Mouse (Mus musculus) intestine, embryonic 16.5 days (tissue): Measurements from ENCODE around the gene Ndst2. TPM values are rescaled to one million over a fixed set of nuclear protein-coding genes. Genes with fewer than 3 reads are reported as not detected.

Experiments
- ATAC-seq: fragments of 200-750 bp; cut with Nextera tagmentation; 2 replicates; pipeline ENCODE4 v1.8.0; 2017; ENCODE audit warnings: moderate TSS enrichment, moderate library complexity
- H3K27ac ChIP-seq: fragments of 300-500 bp; sonication (generic); 2 replicates; pipeline ENCODE4 v1.5.1; 2014; ENCODE audit warnings: mild to moderate bottlenecking, low read length
- H3K27me3 ChIP-seq: fragments of 300-500 bp; sonication (generic); replicated peaks from 2 replicates; pipeline ENCODE4 v1.6.1; 2014; ENCODE audit warnings: low read length, control low read depth, mixed read lengths; ENCODE audit not compliant: control insufficient read depth, insufficient read depth
- H3K36me3 ChIP-seq: fragments of 300-500 bp; sonication (generic); 2 replicates; pipeline ENCODE4 v1.6.1; 2014; ENCODE audit warnings: low read length, control low read depth; ENCODE audit not compliant: control insufficient read depth, insufficient read depth
- H3K4me1 ChIP-seq: fragments of 300-500 bp; sonication (generic); 2 replicates; pipeline ENCODE4 v1.6.1; 2014; ENCODE audit warnings: low read length, control low read depth, mixed read lengths; ENCODE audit not compliant: control insufficient read depth, insufficient read depth
- H3K4me2 ChIP-seq: fragments of 300-500 bp; sonication (generic); 2 replicates; pipeline ENCODE4 v1.6.1; 2014; ENCODE audit warnings: low read depth, low read length, control low read depth
- H3K4me3 ChIP-seq: fragments of 300-500 bp; sonication (generic); 2 replicates; pipeline ENCODE4 v1.5.1; 2014; ENCODE audit warnings: mild to moderate bottlenecking, low read length
- H3K9ac ChIP-seq: fragments of 300-500 bp; sonication (generic); 2 replicates; pipeline ENCODE4 v1.6.1; 2014; ENCODE audit warnings: low read depth, low read length
- H3K9me3 ChIP-seq: fragments of 300-500 bp; sonication (generic); 2 replicates; pipeline ENCODE4 v1.6.1; 2016; ENCODE audit warnings: low read length, control low read depth; ENCODE audit not compliant: control insufficient read depth
- WGBS: fragments of 180-500 bp; shearing (Covaris S2); extraction: QIAGEN DNeasy Blood & Tissue Kit; methylation state at CpG from one replicate; pipeline ENCODE4 v1.1.7; 2014; 5-methylcytosine and 5-hydroxymethylcytosine counted together
- microRNA-seq: library from miRNA; unstranded; fragments of <30 nt; microRNA quantifications from one replicate; pipeline ENCODE4, GENCODE M21; 2016
- polyA plus RNA-seq: library from polyadenylated mRNA; unstranded; fragments of >200 nt; fragmentation: Nextera tagmentation; extraction: Ambion mirVana; gene quantifications from 2 replicates; pipeline ENCODE4 v1.2.1, GENCODE M21; 2015

Gene Ndst2
- polyA plus RNA-seq, 1 experiment from 2014 or later: 18.3 TPM

DNA sequence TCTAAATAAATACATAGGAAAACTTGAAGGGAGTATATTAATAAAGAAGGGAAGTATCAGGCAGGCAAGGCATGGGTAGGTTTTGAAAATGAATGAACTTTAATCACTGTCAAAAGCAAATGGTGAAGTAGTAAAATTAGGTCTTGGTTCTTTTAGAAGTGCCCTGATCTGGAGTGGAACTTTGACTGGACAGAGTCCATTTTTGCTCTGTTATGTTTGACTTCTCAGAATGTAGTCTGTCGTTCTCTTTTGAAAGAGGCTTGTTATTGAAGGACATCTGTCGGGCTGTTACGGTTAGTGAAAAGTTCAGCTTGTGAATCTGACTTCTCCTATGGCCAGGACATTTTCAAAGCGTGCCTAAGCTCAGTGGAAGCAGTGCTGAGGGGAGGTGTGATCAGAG lies 56.5 kb downstream of the Ndst2 start:
- 90% methylated on average over 4 of the region's 4 CpGs for WGBS
- Histone ChIP-seq H3K9ac (no peak overlapping the region), H3K36me3 (peaks cover 20% of the 10 kb centered on the region), H3K27ac (no peak overlapping the region), H3K4me1 (peaks cover 10% of the 10 kb centered on the region; the same call in 1 of the 2 replicates), H3K4me2 (no peak overlapping the region), H3K27me3 (no peaks in the 10 kb centered on the region), H3K4me3 (no peak overlapping the region), H3K9me3 (no peaks in the 10 kb centered on the region)
- ATAC-seq: no peak

DNA sequence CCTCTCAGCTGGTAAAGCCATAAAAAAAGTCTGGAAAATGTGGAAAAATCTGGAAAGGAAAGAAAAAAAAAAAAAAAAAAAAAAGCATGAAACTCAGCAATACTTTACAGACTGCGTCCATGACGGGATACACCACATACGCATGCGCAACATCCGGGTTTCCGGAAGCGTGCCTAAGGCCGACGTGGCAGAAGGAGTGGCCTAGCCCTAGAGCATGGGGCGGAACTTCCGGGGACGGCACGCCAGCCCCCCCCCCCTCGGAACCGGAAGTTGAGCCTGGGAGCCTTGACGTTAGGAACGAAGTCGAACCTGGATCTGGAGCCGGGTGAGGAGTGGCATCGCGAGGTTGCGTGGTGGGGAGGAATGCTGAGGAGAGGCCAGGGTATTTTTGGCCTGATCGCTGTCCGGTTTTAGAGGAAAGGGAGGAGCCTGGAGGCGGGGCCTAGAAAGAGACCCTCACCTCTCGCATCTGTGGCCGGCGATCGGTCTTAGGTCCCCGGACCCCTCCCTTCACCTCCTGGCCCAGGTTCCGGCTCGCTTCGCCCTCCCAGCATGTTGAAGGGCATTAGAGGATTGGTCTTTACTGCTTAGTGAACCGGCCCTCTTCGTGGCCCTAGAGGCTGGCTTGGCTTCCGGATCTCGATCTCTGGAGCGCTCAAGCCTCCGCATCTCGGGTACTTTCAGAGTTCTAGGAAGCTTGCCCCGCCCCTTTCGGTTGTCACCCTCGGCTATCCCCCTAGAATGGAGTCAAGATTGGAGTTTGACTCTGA lies 60.1 kb downstream of the Ndst2 start, which contains the start of gene Sec24c:
Sec24c (plus strand) TSS at position 245 of the 770 bp plus-strand sequence.
- Histone ChIP-seq H3K9ac (peak within 1 kb of the TSS; percentile 82), H3K4me1 (peaks cover 10% of the 10 kb centered on the region; the same call in 1 of the 2 replicates), H3K36me3 (peaks cover 9% of the 10 kb centered on the region), H3K27ac (peak within 1 kb of the TSS; percentile 97), H3K27me3 (no peaks in the 10 kb centered on the region), H3K4me3 (peak within 1 kb of the TSS; percentile 69), H3K4me2 (peak within 1 kb of the TSS; percentile 91), H3K9me3 (no peaks in the 10 kb centered on the region)
- under 1% methylated on average over 43 of the region's 43 CpGs for WGBS
- ATAC-seq: peak; percentile 97

DNA sequence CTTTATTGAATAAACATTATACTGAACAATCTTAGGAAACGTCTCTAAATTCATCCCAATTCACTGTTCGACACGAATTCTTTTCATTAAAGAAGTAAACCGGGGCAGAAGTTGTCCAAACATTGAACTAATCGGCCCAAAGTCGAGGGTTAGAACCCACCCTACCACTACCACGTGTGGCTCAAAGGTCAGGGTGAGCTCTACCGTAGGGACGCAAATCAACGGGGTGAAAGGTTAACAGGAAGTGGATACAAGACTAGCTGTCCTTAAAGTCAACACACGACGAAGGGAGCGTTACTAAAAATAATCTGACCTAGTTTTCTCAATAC lies 60.7 kb downstream of the Ndst2 start:
- Histone ChIP-seq H3K4me3 (peak overlapping the region; percentile 69), H3K4me1 (peaks cover 10% of the 10 kb centered on the region; the same call in 1 of the 2 replicates), H3K27me3 (no peaks in the 10 kb centered on the region), H3K36me3 (peaks cover 7% of the 10 kb centered on the region; the same call in 1 of the 2 replicates), H3K9me3 (no peaks in the 10 kb centered on the region), H3K4me2 (peak overlapping the region; percentile 66), H3K9ac (peak overlapping the region; percentile 30; the same call in 1 of the 2 replicates), H3K27ac (peak overlapping the region; percentile 68)
- ATAC-seq: peak; percentile 80
- WGBS: 9% methylated on average over 13 of the region's 13 CpGs

Small RNA genes within 50 kb of the gene (microRNA-seq; reads per million reads assigned to microRNA genes)
- gene Mir6946: 1.1 reads per million

Other genes with a start within 250 kb of the Ndst2 start
- 0.45 and 0.65 TPM in 2 replicates for gene Mss51, start 237.7 kb downstream of the Ndst2 start, polyA plus RNA-seq
- 17.3 and 22.6 TPM in 2 replicates for gene Ppp3cb, start 188.0 kb downstream of the Ndst2 start, polyA plus RNA-seq
- 3.1 and 3.3 TPM in 2 replicates for gene Usp54, start 93.5 kb downstream of the Ndst2 start, polyA plus RNA-seq
- 0.26 and 0.53 TPM in 2 replicates for gene Myoz1, start 78.0 kb downstream of the Ndst2 start, polyA plus RNA-seq
- 0.10 and 0.20 TPM in 2 replicates for gene Synpo2l, start 66.2 kb downstream of the Ndst2 start, polyA plus RNA-seq
- gene Sec24c, start 60.3 kb downstream of the Ndst2 start, polyA plus RNA-seq: 92.7 and 106 TPM in 2 replicates
- gene Fut11, start 39.6 kb downstream of the Ndst2 start, polyA plus RNA-seq: 15.0 and 16.0 TPM in 2 replicates
- gene Chchd1, start 31.6 kb downstream of the Ndst2 start, polyA plus RNA-seq: 171 and 190 TPM in 2 replicates
- 21.8 and 23.3 TPM in 2 replicates for gene Zswim8, start 27.0 kb downstream of the Ndst2 start, polyA plus RNA-seq
- gene Camk2g, start 59.5 kb upstream of the Ndst2 start, polyA plus RNA-seq: 33.6 and 35.8 TPM in 2 replicates
- 2.7 and 2.9 TPM in 2 replicates for gene Plau, start 102.1 kb upstream of the Ndst2 start, polyA plus RNA-seq
- gene Vcl, start 194.8 kb upstream of the Ndst2 start, polyA plus RNA-seq: 51.5 and 56.0 TPM in 2 replicates